25 mouse cellular contexts compared by ENCODE assay signal in genomic region chr4:101490320-101490917, GRCm38 (mm10). TPM values are rescaled to one million over a fixed set of nuclear protein-coding genes. Genes with fewer than 3 reads are reported as not detected.
A peak's percentile ranks its signal among the peaks of the same experiment; 100 is the strongest.
DNase-seq lines count a peak whose midpoint lies in the region; ATAC-seq and TF ChIP-seq lines count a peak whose summit lies in the region.
"Had no signal": no experiment of that assay in that cellular context is flagged by ENCODE, and none has a peak within 500 bp of the region (broad histone marks: within the 10 kb centered on the region; RNA-seq: fewer than 3 reads in every experiment).

No protein-coding gene starts in this region.

- H3K4me1 ChIP-seq in kidney, postnatal 0 days (replicated peaks; ENCODE audit: insufficient read depth, low read length) = no peaks in the 10 kb centered on the region
- H3K4me1 ChIP-seq in kidney, embryonic 15.5 days = peaks cover 3% of the 10 kb centered on the region; the same call in 1 of the 2 replicates
- no peaks in the 10 kb centered on the region for H3K4me1 ChIP-seq in lung, postnatal 0 days (ENCODE audit: insufficient read depth, low read depth, low read length)
- H3K4me1 ChIP-seq: forebrain, embryonic 15.5 days; limb, embryonic 13.5 days; stomach, embryonic 15.5 days had no signal

- H3K27ac ChIP-seq in kidney, postnatal 0 days = no peak overlapping the region
- H3K27ac ChIP-seq in kidney, embryonic 15.5 days = no peak overlapping the region
- H3K27ac ChIP-seq in lung, postnatal 0 days (ENCODE audit: low read length) = no peak overlapping the region
- H3K27ac ChIP-seq: embryonic facial prominence, embryonic 10.5 days; forebrain, embryonic 15.5 days; heart, embryonic 13.5 days; layer of hippocampus, adult 2 months; limb, embryonic 13.5 days; liver, embryonic 14.5 days; stomach, embryonic 15.5 days had no signal

- peak; percentile 57 for DNase-seq in kidney, postnatal 0 days (ENCODE audit: low spot score)
- DNase-seq in lung, postnatal 0 days (ENCODE audit: low spot score) = peak; percentile 35
- DNase-seq in lung, adult 18-20 months = no peak
- DNase-seq in left cerebral cortex, postnatal 14 days (ENCODE audit: low spot score in 2 of 2) = no peak
- DNase-seq in adrenal gland, postnatal 25 days = no peak
- DNase-seq: cerebellum, adult 11 months; cerebellum, adult 9-11 months; gastrocnemius, postnatal 14 days; heart, postnatal 4 days; kidney, postnatal 10 days; layer of hippocampus, postnatal 36 days; thymus, postnatal 25 days had no signal

- no peak overlapping the region for H3K4me2 ChIP-seq in kidney, postnatal 0 days (ENCODE audit: low read length)
- no peak overlapping the region for H3K4me2 ChIP-seq in kidney, embryonic 15.5 days
- H3K4me2 ChIP-seq in lung, postnatal 0 days (replicated peaks; ENCODE audit: low read depth, low read length) = no peak overlapping the region
- H3K4me2 ChIP-seq: forebrain, embryonic 15.5 days; heart, embryonic 13.5 days; limb, embryonic 13.5 days; midbrain, embryonic 11.5 days; stomach, embryonic 15.5 days had no signal

- 83% methylated on average over 8 of the region's 8 CpGs for WGBS in kidney, postnatal 0 days
- 87% methylated on average over 8 of the region's 8 CpGs for WGBS in kidney, embryonic 15.5 days
- WGBS in lung, postnatal 0 days = 63% methylated on average over 8 of the region's 8 CpGs

- H3K9me3 ChIP-seq in kidney, postnatal 0 days (replicated peaks; ENCODE audit: low read length) = no peaks in the 10 kb centered on the region
- no peaks in the 10 kb centered on the region for H3K9me3 ChIP-seq in kidney, embryonic 15.5 days (replicated peaks)
- no peaks in the 10 kb centered on the region for H3K9me3 ChIP-seq in lung, postnatal 0 days (ENCODE audit: low read length)
- H3K9me3 ChIP-seq: embryonic facial prominence, embryonic 10.5 days; forebrain, embryonic 15.5 days; heart, embryonic 13.5 days; limb, embryonic 13.5 days; stomach, embryonic 15.5 days had no signal

- ATAC-seq in kidney, postnatal 0 days (replicated peaks; ENCODE audit: low FRiP score, low read depth) = no peak
- ATAC-seq in kidney, embryonic 15.5 days (replicated peaks; ENCODE audit: low FRiP score) = no peak
- ATAC-seq in lung, postnatal 0 days = no peak
- peak; percentile 79 for ATAC-seq in common myeloid progenitor, adult 5-6 weeks (replicated peaks; ENCODE audit: low read depth, poor library complexity, severe bottlenecking)
- ATAC-seq: forebrain, embryonic 15.5 days; intestine, postnatal 0 days had no signal

- no peaks in the 10 kb centered on the region for H3K36me3 ChIP-seq in kidney, postnatal 0 days (ENCODE audit: insufficient read depth, low read length)
- H3K36me3 ChIP-seq in kidney, embryonic 15.5 days = no peaks in the 10 kb centered on the region
- H3K36me3 ChIP-seq in lung, postnatal 0 days (ENCODE audit: insufficient read depth, low read length) = no peaks in the 10 kb centered on the region
- H3K36me3 ChIP-seq: embryonic facial prominence, embryonic 10.5 days; forebrain, embryonic 15.5 days; heart, embryonic 13.5 days; limb, embryonic 13.5 days; stomach, embryonic 15.5 days had no signal

- no peak for TF ChIP-seq EP300 in lung, postnatal 0 days (IDR thresholded peaks at IDR 0.05)

- no peak overlapping the region for H3K4me3 ChIP-seq in kidney, postnatal 0 days (replicated peaks; ENCODE audit: low read depth, low read length)
- H3K4me3 ChIP-seq in kidney, embryonic 15.5 days (replicated peaks) = no peak overlapping the region
- no peak overlapping the region for H3K4me3 ChIP-seq in lung, postnatal 0 days (ENCODE audit: low read depth, low read length)
- H3K4me3 ChIP-seq: embryonic facial prominence, embryonic 10.5 days; forebrain, embryonic 15.5 days; heart, embryonic 13.5 days; layer of hippocampus, adult 2 months; limb, embryonic 13.5 days; stomach, embryonic 15.5 days had no signal

- H3K9ac ChIP-seq in kidney, postnatal 0 days (ENCODE audit: low read depth, low read length) = no peak overlapping the region
- no peak overlapping the region for H3K9ac ChIP-seq in kidney, embryonic 15.5 days
- no peak overlapping the region for H3K9ac ChIP-seq in lung, postnatal 0 days (replicated peaks; ENCODE audit: low read depth)
- H3K9ac ChIP-seq: forebrain, embryonic 15.5 days; heart, embryonic 13.5 days; limb, embryonic 13.5 days; liver, embryonic 14.5 days; stomach, embryonic 15.5 days had no signal

- H3K27me3 ChIP-seq in kidney, postnatal 0 days (ENCODE audit: insufficient read depth, low read length) = no peaks in the 10 kb centered on the region; the same call in 1 of the 2 replicates
- H3K27me3 ChIP-seq in kidney, embryonic 15.5 days = peaks cover 12% of the 10 kb centered on the region; the same call in 1 of the 2 replicates
- 0 out of 2 replicates have a peak, but pooled peaks cover 5% of the 10 kb centered on the region for H3K27me3 ChIP-seq in lung, postnatal 0 days (replicated peaks; ENCODE audit: insufficient read depth, low read length)

- no peak for TF ChIP-seq CTCF in kidney, postnatal 0 days (IDR thresholded peaks at IDR 0.05; ENCODE audit: low read depth)
- TF ChIP-seq CTCF in lung, postnatal 0 days (IDR thresholded peaks at IDR 0.05) = no peak

- intact Hi-C loops in left cerebral cortex, postnatal 14 days (cut with DNase I) = no loop called here

RNA-seq across cellular contexts. Expression of gene Dnajc6, which starts 6.0 kb away (rescaled TPM):
- 2.8 and 3.3 TPM in 2 replicates for polyA plus RNA-seq in kidney, postnatal 0 days (2015; fragmentation: Nextera tagmentation; extraction: Ambion mirVana)
- polyA plus RNA-seq in kidney, embryonic 15.5 days (2015; fragmentation: Nextera tagmentation; extraction: Ambion mirVana) = 1.0 and 1.2 TPM in 2 replicates
- polyA plus RNA-seq in lung, postnatal 0 days (2015; fragmentation: Nextera tagmentation; extraction: Ambion mirVana) = 0.14 and 0.26 TPM in 2 replicates
- total RNA-seq in common myeloid progenitor, adult 5-6 weeks (2017) = 31.4 and 40.4 TPM in 2 replicates
- 100 to 1,000 TPM; 310 to 313 TPM for total RNA-seq in left cerebral cortex, postnatal 14 days (2021)
- 3.0 and 4.6 TPM in 2 replicates for total RNA-seq in adrenal gland, postnatal 25 days (2021)
- total RNA-seq: monocyte, adult 5-6 weeks; neutrophil, adult 5-6 weeks had no signal

Comparison
In these comparisons a context has a peak if more than half of its experiments do, and no peak if none do; other contexts are left out.
1. DNase-seq: peak in kidney, postnatal 0 days (single experiment) and lung, postnatal 0 days (single experiment); none in lung, adult 18-20 months (0 of 2), left cerebral cortex, postnatal 14 days (0 of 2) and adrenal gland, postnatal 25 days (single experiment).